Mouse (Mus musculus) hindbrain, embryonic 16.5 days (tissue): ENCODE data around the gene Rock2. TPM values are rescaled to one million over a fixed set of nuclear protein-coding genes. Genes with fewer than 3 reads are reported as not detected.
A peak's percentile ranks its signal among the peaks of the same experiment; 100 is the strongest.

Experiments used
- ATAC-seq: fragments of 200-750 bp; cut with Nextera tagmentation; 2 replicates; pipeline ENCODE4 v1.8.0; 2017; ENCODE audit warnings: moderate TSS enrichment, moderate library complexity
- H3K27ac ChIP-seq: fragments of 300-500 bp; sonication (generic); 2 replicates; pipeline ENCODE4 v1.5.1; 2014; ENCODE audit warnings: low read depth, mild to moderate bottlenecking, control low read depth, low read length, moderate library complexity
- H3K27me3 ChIP-seq: fragments of 300-500 bp; sonication (generic); replicated peaks from 2 replicates; pipeline ENCODE4 v1.6.1; 2014; ENCODE audit warnings: low read length; ENCODE audit not compliant: control insufficient read depth, insufficient read depth
- H3K36me3 ChIP-seq: fragments of 300-500 bp; sonication (generic); 2 replicates; pipeline ENCODE4 v1.6.1; 2014; ENCODE audit warnings: mild to moderate bottlenecking, low read length, moderate library complexity, mixed read lengths; ENCODE audit not compliant: control insufficient read depth, insufficient read depth
- H3K4me1 ChIP-seq: fragments of 300-500 bp; sonication (generic); 2 replicates; pipeline ENCODE4 v1.6.1; 2014; ENCODE audit warnings: low read depth, low read length; ENCODE audit not compliant: control insufficient read depth, insufficient read depth
- H3K4me2 ChIP-seq: fragments of 300-500 bp; sonication (generic); 2 replicates; pipeline ENCODE4 v1.6.1; 2014; ENCODE audit warnings: mild to moderate bottlenecking, low read length, control low read depth, moderate library complexity
- H3K4me3 ChIP-seq: fragments of 300-500 bp; sonication (generic); 2 replicates; pipeline ENCODE4 v1.5.1; 2014; ENCODE audit warnings: mild to moderate bottlenecking, low read length, control low read depth, moderate library complexity
- H3K9ac ChIP-seq: fragments of 300-500 bp; sonication (generic); 2 replicates; pipeline ENCODE4 v1.6.1; 2014; ENCODE audit warnings: low read depth, mild to moderate bottlenecking, control low read depth, low read length, moderate library complexity
- H3K9me3 ChIP-seq: fragments of 300-500 bp; sonication (generic); 2 replicates; pipeline ENCODE4 v1.6.1; 2014; ENCODE audit warnings: mild to moderate bottlenecking, low read length, moderate library complexity; ENCODE audit not compliant: control insufficient read depth
- WGBS: fragments of 180-500 bp; shearing (Covaris S2); extraction: QIAGEN DNeasy Blood & Tissue Kit; methylation state at CpG from one replicate; pipeline ENCODE4 v1.1.7; 2014; 5-methylcytosine and 5-hydroxymethylcytosine counted together
- polyA plus RNA-seq: library from polyadenylated mRNA; unstranded; fragments of >200 nt; fragmentation: Nextera tagmentation; extraction: Ambion mirVana; gene quantifications from 2 replicates; pipeline ENCODE4 v1.2.1, GENCODE M21; 2015

Gene Rock2
- polyA plus RNA-seq, 1 experiment from 2014 or later: 9.6 TPM

DNA sequence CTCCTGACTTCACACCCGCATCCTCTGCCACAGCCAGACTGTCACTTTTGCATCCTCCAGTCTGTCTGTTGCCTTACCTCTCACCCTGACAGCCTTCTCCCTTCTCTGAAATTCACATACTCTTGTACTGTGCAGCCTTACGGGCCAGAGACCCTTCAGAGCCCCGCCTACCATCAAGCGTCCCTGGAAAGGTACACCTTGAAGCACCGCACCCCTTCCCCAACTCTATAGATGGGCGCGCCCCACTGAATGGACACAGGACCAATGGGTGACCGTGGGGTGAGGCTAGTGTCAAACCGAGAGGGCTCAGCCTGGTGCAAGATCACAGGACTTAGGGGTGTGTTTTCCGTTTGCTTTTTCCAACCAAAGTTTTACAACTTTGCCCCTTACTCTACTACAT lies 104.5 kb downstream of the Rock2 start:
- H3K27me3 ChIP-seq: peaks cover 25% of the 10 kb centered on the region
- H3K36me3 ChIP-seq: no peaks in the 10 kb centered on the region
- peaks cover 6% of the 10 kb centered on the region for H3K4me1 ChIP-seq
- peak overlapping the region; percentile 66 for H3K4me2 ChIP-seq
- WGBS: 3% methylated on average over 10 of the region's 10 CpGs
- peak overlapping the region; percentile 49 for H3K4me3 ChIP-seq
- H3K27ac ChIP-seq: no peak overlapping the region
- no peak overlapping the region for H3K9ac ChIP-seq
- ATAC-seq: no peak
- no peaks in the 10 kb centered on the region for H3K9me3 ChIP-seq

DNA sequence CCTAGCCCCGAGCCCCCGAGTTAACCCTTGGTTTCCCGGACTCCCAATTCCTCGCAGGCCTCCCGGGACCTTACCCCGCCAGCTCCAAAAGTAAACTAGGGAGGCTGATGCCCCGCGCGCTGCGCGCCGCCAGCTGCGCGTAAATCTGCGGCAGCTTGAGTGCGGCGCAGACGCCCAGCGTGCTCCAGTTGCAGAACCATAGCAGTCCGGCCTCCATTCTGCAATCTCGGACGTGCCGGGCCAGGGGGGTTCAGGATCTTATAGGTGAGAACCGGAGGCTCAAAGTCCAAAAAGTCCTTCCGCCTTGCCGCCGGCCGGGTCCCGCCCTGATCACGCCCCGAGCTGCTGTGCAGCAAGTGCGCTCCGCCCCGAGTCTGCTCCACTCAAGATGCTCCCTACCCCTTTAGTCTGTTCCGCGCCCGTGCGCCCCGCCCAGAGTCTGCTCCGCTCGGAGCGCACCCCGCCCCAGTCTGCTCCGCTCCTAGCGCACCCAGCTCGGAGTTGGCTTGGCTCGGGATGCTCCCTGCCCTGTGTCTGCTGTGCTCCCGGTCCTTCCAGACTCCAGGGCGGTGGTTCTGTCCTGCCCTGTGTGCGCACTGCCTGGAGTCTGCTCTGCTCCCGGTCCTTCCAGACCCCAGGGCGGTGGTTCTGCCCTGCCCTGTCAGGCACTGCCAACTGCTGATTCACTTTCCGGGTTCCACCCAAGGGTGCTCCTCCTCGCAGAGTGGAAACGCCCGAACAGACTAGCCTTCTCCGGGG lies 105.2 kb downstream of the Rock2 start, which contains the start of gene Pqlc3:
TSS of gene Pqlc3 (minus strand) at position 670 of the 759 bp plus-strand sequence.
- peak within 1 kb of the TSS; percentile 49 for H3K4me3 ChIP-seq
- no peak within 1 kb of the TSS for H3K27ac ChIP-seq
- H3K27me3 ChIP-seq: peaks cover 25% of the 10 kb centered on the region
- peaks cover 6% of the 10 kb centered on the region for H3K4me1 ChIP-seq
- H3K9me3 ChIP-seq: no peaks in the 10 kb centered on the region
- peak within 1 kb of the TSS; percentile 66 for H3K4me2 ChIP-seq
- 1% methylated on average over 57 of the region's 57 CpGs for WGBS
- peak; percentile 79 for ATAC-seq
- peak within 1 kb of the TSS; percentile 6; the same call in 1 of the 2 replicates for H3K9ac ChIP-seq
- H3K36me3 ChIP-seq: no peaks in the 10 kb centered on the region

DNA sequence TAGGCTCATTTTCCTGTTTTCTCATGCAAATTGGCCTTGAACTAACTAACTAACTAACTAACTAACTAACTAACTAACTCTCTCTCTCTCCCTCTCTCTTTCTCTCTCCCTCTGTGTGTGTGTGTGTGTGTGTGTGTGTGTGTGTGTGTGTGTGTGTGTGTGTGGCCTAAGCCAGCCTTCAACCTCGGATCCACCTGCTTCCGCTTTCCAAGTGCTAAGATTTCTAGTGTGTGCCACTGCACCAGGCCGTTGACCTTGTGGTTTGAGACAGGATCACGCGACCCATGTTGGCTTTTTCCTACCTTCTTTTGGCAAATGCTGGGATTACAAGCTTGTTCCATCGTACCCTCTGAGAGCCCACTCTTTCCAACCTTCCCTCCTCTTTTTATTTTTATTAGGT lies 105.9 kb downstream of the Rock2 start:
- Histone ChIP-seq H3K9ac (no peak overlapping the region), H3K27me3 (peaks cover 25% of the 10 kb centered on the region), H3K4me1 (peaks cover 6% of the 10 kb centered on the region), H3K4me2 (no peak overlapping the region), H3K27ac (no peak overlapping the region), H3K36me3 (no peaks in the 10 kb centered on the region), H3K4me3 (no peak overlapping the region), H3K9me3 (no peaks in the 10 kb centered on the region)
- 58% methylated on average over 6 of the region's 6 CpGs for WGBS
- ATAC-seq: no peak

DNA sequence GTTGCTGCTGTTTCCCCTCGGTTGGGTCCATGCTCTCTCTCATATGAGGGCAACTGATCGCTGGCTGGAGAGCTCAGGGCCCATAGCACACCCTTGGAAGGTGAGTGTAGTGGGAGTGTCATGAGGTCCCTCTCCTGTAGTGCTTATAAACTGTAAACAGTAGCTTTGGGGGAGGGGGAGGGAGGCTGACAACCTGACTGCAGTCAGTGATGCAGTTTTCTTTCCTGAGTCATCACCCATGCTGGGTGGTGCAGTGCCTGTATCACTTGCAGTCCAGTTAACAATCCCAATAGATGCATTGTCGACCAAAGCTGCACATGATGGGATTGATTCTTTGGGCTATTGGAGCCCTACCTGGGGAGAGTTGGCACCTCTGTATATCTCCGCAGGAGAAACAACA lies 106.5 kb downstream of the Rock2 start:
- Histone ChIP-seq H3K4me2 (no peak overlapping the region), H3K36me3 (no peaks in the 10 kb centered on the region), H3K9me3 (no peaks in the 10 kb centered on the region), H3K4me1 (peaks cover 6% of the 10 kb centered on the region), H3K9ac (no peak overlapping the region), H3K27ac (no peak overlapping the region), H3K4me3 (no peak overlapping the region), H3K27me3 (peaks cover 25% of the 10 kb centered on the region)
- 53% methylated on average over 4 of the region's 4 CpGs for WGBS
- no peak for ATAC-seq

DNA sequence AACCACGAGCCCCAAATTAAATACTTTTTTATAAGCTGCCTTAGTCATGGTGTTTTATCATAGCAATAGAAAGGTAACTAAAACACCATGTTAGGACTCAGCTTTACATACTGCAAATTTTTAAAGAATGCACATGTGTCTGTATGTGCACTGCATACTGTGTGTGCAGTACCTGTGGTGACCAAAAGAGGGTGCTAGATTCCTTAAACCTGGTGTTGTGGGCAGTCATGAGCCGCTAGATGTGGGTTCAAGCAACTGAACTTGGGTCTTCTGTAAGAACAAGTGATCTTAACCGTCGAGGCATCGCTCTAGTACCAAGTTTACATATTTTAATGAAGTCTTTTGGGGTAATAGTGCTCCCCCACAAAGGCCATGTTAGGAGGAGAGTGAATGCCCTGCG lies 114.8 kb downstream of the Rock2 start:
- Histone ChIP-seq H3K27me3 (no peaks in the 10 kb centered on the region), H3K9ac (no peak overlapping the region), H3K36me3 (no peaks in the 10 kb centered on the region), H3K27ac (no peak overlapping the region), H3K4me1 (peaks cover 2% of the 10 kb centered on the region), H3K4me3 (no peak overlapping the region), H3K9me3 (peaks cover 4% of the 10 kb centered on the region; the same call in 1 of the 2 replicates), H3K4me2 (no peak overlapping the region)
- WGBS: 95% methylated on average over 6 of the region's 6 CpGs
- ATAC-seq: no peak

DNA sequence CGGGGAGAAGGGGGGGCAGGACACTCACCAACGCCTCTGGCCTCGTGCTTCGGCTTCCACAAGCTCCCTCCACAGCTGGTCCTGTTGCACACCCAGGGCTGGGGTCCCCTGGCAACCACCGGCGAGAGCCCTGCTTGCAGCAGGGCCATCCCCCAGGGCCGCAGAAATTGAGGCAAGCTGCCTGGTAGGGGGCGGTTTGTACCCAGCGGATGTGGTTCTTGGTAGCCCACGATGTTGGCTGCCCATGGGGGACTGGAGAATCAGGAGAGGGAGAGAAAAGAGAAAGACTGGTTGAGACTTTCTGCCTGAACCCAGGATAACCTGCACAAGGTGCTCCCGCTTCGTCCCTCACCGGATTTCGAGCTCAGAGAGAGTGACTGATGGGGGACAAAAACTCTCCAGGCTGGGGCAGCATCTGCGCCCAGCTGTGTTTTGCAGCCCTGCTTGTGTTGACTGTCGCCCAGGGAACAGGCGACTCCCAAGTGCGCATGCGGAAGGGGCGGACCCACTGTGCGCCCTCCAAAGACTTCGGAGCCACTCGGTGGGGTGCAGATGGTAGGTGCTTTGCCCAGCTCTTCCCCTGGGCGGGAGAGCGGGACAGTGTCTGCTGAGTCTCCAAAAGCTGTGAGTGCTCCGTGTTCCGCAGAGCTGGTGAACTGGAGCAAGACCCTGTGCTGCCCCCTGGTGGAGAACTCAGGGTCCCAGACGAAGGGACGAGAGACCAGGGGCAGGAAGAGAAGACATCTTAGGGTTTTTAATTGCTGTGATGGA lies 116.6 kb downstream of the Rock2 start, which contains the start of gene 2410004P03Rik:
TSS of gene 2410004P03Rik (minus strand) at position 628 of the 771 bp plus-strand sequence.
- ATAC-seq: peak; percentile 69
- peak within 1 kb of the TSS; percentile 51 for H3K4me2 ChIP-seq
- H3K27me3 ChIP-seq: no peaks in the 10 kb centered on the region
- H3K9ac ChIP-seq: peak within 1 kb of the TSS; percentile 15
- 7% methylated on average over 29 of the region's 29 CpGs for WGBS
- no peaks in the 10 kb centered on the region for H3K36me3 ChIP-seq
- peaks cover 4% of the 10 kb centered on the region; the same call in 1 of the 2 replicates for H3K9me3 ChIP-seq
- H3K4me3 ChIP-seq: peak within 1 kb of the TSS; percentile 31
- H3K4me1 ChIP-seq: peaks cover 2% of the 10 kb centered on the region
- H3K27ac ChIP-seq: no peak within 1 kb of the TSS

DNA sequence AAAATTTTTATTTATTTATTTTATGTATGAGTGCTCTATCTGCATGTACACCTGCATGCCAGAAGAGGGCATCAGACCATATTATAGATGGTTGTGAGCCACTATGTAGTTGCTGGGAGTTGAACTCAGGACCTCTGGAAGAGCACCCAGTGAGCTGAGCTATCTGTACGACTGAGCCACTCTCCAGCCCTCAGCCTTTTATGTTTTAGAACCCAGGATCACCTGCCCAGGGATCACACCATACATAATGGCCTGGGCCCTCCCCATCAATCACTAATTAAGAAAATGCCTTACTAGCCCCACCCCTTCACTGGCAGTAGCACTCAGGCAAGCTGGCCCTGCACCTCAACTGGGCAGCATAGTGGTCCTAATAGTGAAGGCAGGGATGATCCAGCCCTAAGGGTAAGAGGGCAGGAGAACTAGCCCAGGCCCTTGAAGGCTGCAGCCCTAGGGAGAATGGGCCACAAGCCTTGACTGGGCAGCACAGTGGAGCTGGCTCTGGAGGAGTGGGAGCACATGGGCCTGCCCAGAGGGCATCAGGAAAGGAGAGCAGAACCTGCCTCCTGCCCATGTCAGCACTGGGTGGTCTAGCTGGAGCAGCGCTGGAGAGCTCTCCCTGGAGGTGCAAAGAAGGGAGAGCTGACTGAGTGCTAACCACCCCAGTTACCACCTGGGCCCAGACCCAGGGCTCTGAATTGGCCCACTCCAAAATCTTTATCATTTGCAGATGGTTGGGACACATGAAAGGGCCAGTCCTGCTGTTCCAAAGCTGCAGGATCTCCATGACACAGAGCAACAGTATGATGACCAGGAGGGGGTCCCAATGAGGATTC lies 117.6 kb downstream of the Rock2 start:
- Histone ChIP-seq H3K4me3 (no peak overlapping the region), H3K27ac (no peak overlapping the region), H3K9ac (no peak overlapping the region), H3K9me3 (peaks cover 4% of the 10 kb centered on the region; the same call in 1 of the 2 replicates), H3K36me3 (no peaks in the 10 kb centered on the region), H3K4me1 (peaks cover 2% of the 10 kb centered on the region), H3K27me3 (no peaks in the 10 kb centered on the region), H3K4me2 (no peak overlapping the region)
- WGBS: 71% methylated on average over 2 of the region's 2 CpGs
- peak; percentile 18 for ATAC-seq

DNA sequence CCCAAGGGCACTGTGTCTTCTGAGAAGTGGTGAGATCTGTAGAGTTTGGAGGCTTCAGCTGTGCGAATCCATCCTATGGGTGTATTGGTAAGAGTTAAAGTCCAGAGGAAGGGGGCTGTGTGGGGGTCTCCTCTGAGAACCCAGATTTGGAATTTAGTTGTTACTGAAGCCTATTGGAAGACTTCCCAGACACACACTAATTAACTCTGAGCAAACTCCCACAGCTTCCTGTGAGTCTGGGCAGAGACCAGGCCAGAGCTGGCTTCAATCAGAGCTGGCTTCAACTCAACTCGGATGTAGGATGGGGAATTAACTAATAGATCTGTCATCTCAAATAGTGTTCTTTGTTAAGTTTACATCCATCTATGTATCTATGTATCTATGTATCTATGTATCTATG lies 121.0 kb downstream of the Rock2 start:
- Histone ChIP-seq H3K9me3 (no peaks in the 10 kb centered on the region), H3K9ac (no peak overlapping the region), H3K27ac (no peak overlapping the region), H3K36me3 (no peaks in the 10 kb centered on the region), H3K4me1 (peaks cover 2% of the 10 kb centered on the region), H3K4me3 (no peak overlapping the region), H3K27me3 (no peaks in the 10 kb centered on the region), H3K4me2 (no peak overlapping the region)
- 77% methylated on average over 2 of the region's 2 CpGs for WGBS
- ATAC-seq: no peak
